Mouse (Mus musculus): ENCODE measurements around the gene Hist1h4a.

The Hist1h4a gene

DNA sequence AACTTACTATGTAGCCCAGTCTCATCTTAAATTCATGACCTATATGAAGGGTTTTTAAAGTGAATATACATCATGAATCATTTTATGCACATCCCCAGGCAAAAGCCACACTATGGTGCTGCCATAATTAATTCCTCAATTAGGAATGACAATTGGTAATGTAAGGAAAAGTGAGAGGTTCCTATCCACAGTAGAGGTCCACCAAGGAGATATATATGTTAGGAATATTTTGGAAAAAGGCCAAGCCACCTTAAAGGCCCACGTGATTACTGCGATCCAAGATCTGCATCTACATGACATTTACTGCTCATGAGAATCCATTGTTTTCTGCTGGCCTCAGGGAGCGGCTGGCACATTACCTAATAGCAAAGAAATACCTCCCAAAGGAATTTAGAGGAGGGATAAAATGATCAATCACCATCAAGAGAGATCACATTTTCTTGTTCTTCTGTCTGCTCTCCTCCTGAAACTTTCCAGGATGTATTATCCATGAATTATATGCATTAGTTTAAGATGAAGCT is 1.7 kb downstream of the Hist1h4a start:
- DNase-seq (ENCODE audit: low spot score in 2 of 2) = no peak

DNA sequence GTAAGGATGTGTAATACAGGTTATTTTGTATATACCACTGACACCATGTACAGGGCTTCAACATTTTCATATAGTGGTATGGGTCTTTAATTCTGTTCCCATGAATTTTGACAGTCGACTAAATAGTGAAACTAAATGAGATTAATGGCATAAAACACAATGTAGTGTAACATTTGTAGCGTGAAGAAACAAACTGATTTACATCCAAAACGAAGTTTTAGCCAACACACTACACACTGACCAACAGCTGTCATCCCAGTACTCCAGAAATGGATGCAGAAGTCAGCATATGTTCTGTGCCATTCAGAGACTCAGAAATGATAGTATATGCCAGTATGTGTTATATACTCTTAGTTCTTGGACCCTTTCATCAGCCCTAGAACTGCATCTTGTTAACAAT is 3.1 kb downstream of the Hist1h4a start:
- no peak for DNase-seq (ENCODE audit: low spot score in 2 of 2)

DNA sequence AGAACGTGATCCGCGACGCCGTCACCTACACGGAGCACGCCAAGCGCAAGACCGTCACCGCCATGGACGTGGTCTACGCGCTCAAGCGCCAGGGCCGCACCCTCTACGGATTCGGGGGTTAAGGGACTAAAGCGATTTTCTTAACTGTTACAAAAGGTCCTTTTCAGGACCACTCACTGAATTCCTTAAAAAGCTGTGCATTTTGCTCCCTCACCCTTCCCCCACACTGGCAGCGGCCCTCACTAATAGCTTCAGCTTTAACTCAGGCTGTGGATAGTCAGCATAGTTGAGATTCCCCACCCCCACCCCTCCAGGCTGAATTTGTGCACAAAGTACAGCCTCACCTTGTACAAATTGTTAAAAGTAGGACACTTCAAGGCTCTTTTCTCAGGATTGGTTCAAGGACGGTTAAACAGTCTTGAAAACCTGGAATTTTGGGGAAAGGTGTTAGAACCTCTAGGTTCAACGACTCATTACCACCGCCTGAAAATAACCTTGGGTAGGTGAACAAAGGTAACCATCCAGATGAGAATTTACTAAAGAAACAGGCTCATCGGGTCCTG is 3.7 kb downstream of the Hist1h4a start:
- DNase-seq (ENCODE audit: low spot score in 2 of 2) = no peak

- peak; percentile 89 to 90 for DNase-seq (ENCODE audit: low spot score in 2 of 2)
Measured at GRCm38 (mm10) chr13:23756790-23757189, 4.2 kb downstream of the Hist1h4a start, which contains the start of gene Hist1h4b. Gene Hist1h4b (plus strand): TSS chr13:23757013.

DNA sequence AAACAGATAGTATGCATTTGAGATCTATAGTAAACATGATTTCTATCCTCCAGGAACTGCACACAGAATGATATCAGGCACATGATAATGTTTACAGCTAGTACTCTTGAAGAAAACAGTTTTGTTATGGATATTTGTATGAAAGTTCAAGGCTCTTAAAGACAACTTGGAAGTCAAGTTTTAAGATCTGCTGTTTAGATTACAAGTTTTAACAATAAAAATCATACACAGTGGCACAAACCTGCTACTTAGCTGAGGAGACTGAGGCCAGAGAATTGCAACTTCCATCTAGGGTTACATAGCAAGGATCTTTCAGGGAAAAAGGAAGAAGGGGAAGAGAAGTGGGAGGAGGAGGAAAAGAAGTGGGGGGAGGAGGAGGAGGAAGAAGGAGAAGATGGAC is 6.0 kb downstream of the Hist1h4a start:
- no peak for DNase-seq (ENCODE audit: low spot score in 2 of 2)

DNA sequence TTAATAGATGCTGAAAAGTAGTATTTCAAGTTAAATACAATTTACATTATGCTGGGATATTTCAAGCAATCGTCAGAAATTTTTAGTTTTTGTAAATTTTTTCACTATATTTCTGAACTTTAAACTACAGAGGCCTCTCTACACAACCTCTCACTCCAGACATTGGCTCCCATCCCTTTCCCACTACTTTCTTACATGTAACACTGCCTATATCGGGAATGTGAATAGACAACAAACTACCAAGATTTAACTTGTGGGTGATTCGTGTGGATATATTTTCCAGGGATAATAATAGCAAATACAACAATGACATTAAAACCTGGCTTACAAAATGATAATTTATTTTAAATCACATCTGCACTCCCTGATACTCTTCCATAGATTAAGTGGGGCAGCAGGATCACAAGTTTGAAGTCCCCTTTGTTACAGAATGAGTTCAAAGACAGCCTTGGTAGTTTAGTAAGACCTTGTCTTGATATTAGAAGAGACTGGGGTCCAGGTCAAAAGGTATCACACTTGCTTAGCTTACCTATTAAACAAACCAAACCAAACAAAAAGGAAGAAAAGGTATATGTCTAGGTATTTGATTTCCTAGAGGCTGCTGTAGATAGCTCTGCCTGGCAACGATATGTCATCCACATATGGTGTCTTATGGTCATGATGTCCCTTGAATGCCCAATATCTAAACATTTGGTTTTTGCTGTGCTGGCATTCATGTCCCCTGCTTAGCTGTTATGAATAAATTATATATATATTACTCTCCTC is 7.5 kb downstream of the Hist1h4a start:
- DNase-seq (ENCODE audit: low spot score in 2 of 2) = no peak

DNA sequence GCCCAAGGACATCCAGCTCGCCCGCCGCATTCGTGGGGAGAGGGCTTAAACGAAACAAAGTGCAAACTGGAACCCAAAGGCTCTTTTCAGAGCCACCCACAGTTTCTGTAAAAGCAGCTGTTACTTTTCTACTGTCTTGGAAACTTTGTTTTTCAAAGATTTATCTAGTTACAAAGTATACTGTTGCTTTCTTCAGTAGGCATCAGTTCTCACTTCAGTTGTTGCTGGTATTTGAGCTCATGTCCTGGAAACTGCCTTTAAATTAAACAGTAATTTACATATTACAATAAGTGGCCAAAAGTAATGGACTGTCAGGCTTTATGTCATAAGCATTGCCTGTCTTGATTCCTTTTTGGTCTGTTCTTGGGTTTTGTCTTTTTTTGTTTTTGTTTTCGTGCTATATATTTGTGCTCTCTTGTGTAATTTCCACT is 8.3 kb downstream of the Hist1h4a start:
- DNase-seq (ENCODE audit: low spot score in 2 of 2) = no peak

DNA sequence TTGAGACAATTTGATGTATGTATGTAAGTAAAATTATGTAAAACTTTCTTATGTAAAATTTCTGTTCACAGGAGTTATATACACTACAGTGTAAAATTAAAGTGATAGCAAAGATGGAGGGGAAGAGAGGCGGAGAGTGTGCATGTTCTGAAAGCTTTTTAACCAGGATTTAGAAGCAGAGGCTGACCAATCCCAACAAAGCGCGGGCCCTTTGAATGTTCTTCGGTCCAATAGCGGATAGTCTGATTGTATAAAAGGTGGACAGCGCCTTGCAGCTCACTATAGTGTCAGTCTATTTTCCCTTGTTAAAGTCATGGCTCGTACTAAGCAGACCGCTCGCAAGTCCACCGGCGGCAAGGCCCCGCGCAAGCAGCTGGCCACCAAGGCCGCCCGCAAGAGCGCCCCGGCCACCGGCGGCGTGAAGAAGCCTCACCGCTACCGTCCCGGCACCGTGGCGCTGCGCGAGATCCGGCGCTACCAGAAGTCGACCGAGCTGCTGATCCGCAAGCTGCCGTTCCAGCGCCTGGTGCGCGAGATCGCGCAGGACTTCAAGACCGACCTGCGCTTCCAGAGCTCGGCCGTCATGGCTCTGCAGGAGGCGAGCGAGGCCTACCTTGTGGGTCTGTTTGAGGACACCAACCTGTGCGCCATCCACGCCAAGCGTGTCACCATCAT is 8.8 kb downstream of the Hist1h4a start, which contains the start of gene Hist1h3b:
Gene Hist1h3b, plus strand, starts transcription at position 201 of the 675 bp plus-strand sequence.
- DNase-seq (ENCODE audit: low spot score in 2 of 2) = peak; percentile 86 to 91

GRCm38 (mm10) chr13:23751478-23751956 is 9.5 kb downstream of the Hist1h4a start:
- no peak for DNase-seq (ENCODE audit: low spot score in 2 of 2)

GRCm38 (mm10) chr13:23750839-23751477 is 10.1 kb downstream of the Hist1h4a start, which contains the start of gene Hist1h2ab:
Gene Hist1h2ab (plus strand): TSS chr13:23751126.
- peak; percentile 64 to 68 for DNase-seq (ENCODE audit: low spot score in 2 of 2)

GRCm38 (mm10) chr13:23749563-23750121 is 11.4 kb downstream of the Hist1h4a start:
- no peak for DNase-seq (ENCODE audit: low spot score in 2 of 2)

DNA sequence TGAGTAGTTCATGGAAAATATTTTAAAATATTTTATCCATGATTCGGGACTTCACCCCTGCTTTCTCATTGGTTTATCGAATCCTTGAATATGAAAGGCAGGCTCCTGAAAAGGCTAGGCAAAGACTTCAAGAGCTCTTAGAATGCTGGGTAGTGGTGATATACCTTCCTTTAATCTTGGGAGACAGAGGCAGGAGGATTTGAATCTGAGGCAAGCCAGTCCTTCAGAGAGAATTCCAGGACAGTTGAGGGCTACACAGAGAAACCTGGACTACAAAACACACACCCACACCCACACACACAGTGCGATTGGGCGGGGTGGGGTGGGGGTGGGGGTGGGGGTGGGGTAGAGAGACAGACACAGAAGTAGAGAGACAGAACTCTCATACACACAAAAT is 13.1 kb downstream of the Hist1h4a start:
- no peak for DNase-seq (ENCODE audit: low spot score in 2 of 2)

DNA sequence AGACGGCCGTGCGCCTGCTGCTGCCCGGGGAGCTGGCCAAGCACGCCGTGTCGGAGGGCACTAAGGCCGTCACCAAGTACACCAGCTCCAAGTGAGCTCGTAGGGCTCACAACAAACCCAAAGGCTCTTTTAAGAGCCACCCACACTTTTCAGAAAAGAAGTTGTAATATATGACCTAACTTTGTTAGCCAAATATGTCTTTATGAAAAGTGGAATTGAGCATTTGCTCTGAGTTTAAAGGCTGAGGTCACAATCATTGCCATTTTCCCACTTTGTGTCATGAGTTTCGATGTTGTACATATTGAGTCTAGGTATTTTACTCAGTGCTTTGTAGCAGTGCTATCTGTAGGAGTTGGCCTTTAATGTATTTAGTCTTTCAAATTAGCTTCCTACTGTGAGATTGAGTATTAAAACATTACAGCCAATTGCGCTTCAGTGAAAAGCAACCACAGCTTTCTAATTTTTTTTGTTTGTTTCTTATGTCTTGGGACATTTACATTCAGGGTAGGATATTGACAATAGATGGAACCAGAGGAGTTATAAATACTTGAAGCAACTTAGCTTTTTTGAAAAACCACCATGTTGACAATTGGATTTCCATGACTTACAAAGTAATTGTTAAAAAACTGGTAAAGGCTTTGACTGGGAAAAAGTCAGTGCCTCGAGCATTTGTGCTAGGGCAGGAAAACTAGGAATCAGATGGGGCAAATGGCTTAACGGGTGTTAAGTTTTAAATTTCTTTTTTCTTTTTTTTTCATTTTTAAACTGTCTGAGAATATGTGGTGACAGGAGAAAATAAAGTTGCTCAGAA is 13.7 kb downstream of the Hist1h4a start:
- no peak for DNase-seq (ENCODE audit: low spot score in 2 of 2)

GRCm38 (mm10) chr13:23746201-23747080 is 14.6 kb downstream of the Hist1h4a start, which contains the start of gene Hist1h2bb:
Gene Hist1h2bb (plus strand): TSS chr13:23746734.
- DNase-seq (ENCODE audit: low spot score in 2 of 2) = peak; percentile 71 to 73

DNA sequence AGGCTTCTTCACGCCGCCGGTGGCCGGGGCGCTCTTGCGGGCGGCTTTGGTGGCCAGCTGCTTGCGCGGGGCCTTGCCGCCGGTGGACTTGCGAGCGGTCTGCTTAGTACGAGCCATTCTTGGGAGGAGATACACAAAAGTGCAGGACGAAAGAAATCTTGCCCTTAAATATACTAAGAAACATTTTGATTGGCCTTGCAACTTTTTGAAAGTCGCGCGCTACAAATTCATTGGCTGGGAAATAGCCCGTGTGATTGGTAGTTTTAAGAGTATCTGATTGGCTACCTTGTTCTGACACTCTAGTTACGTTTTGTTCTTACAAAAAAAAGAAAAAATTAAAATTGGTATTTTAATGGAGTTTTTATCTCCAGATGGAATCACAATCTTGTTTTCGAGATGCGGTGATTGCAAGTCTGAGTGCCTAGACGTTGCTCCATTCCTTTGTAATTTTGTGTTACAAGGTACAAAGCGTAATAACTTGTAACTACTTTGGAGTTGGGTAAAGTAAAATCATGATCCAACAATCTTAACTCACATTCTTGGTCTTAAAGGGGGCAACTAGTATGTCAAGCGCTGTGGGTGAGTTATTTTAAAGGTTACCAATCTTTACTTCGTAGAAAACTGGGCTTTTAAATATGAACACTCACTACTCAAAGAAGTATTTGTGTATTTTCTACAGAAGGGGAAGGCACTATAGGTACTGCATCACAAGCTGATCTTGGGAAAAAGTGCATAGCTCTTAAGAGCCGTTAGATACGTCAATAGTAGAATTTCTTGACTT is 15.5 kb downstream of the Hist1h4a start, which contains the start of gene Hist1h3c:
Gene Hist1h3c, minus strand, starts transcription at position 222 of the 781 bp plus-strand sequence.
- DNase-seq (ENCODE audit: low spot score in 2 of 2) = peak; percentile 81 to 90

DNA sequence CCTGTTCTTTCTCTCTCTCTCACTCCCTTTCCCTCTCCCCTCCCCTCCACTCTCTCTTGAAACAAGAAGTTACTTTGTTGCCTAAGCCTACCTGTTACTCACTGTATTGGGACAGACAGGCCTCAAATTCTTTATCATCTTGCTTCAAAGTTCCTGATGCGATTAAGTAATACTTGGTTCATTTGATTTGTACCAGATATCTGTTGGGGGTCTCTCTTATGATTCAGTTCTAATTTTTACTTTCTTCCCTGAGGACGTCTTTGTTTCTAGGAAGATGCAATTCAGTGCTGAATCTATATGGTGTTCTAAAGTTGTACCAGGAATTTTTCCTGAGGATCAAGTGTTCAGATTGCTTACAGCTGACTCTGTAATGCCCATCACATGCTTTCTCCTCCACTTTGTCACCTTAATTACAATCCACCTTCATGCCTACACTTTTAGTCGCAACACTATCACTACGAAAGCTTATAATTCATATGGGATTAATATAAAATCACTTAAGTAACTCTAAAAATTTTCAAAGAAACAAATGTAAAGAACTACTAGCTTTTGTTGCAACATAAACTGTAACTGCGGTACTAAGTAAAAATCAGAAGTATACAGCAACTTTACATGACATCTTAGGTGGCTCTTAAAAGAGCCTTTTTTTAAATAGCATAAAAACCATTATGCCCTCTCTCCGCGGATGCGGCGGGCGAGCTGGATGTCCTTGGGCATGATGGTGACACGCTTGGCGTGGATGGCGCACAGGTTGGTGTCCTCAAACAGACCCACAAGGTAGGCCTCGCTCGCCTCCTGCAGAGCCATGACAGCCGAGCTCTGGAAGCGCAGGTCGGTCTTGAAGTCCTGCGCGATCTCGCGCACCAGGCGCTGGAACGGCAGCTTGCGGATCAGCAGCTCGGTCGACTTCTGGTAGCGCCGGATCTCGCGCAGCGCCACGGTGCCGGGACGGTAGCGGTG is 16.3 kb downstream of the Hist1h4a start:
- no peak for DNase-seq (ENCODE audit: low spot score in 2 of 2)

DNA sequence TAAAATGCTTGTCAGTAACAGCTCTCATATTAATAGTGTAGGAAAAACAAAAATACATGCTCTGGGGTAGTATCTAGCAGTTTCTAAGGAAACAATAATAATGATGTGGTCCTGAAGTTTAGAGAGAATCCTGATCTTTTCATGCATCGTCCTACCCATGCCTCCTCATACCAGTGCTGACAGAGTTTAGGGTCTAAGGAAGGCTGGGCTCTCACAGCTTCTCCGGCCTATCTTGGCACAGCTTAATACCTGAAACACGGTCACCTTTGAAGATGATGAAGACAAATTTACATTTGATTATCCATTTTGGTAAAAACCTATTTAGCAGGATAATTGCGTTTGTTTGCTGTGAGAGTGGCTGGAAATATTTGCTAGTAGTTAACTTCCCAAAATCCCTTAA is 17.1 kb downstream of the Hist1h4a start:
- DNase-seq (ENCODE audit: low spot score in 2 of 2) = no peak
